Mouse (Mus musculus) kidney, embryonic 15.5 days (tissue): ENCODE measurements around the gene H2afy. TPM values are rescaled to one million over a fixed set of nuclear protein-coding genes. Genes with fewer than 3 reads are reported as not detected.

Experiments used
- ATAC-seq: fragments of 200-750 bp; cut with Nextera tagmentation; replicated peaks from 2 replicates; pipeline ENCODE4 v1.8.0; 2017; ENCODE audit warnings: moderate TSS enrichment; ENCODE audit not compliant: low FRiP score
- H3K27ac ChIP-seq: fragments of 300-500 bp; sonication (generic); 2 replicates; pipeline ENCODE4 v1.5.1; 2015; ENCODE audit warnings: mild to moderate bottlenecking, inconsistent platforms
- H3K27me3 ChIP-seq: fragments of 300-500 bp; sonication (generic); 2 replicates; pipeline ENCODE4 v1.6.1; 2015; ENCODE audit warnings: inconsistent platforms
- H3K36me3 ChIP-seq: fragments of 300-500 bp; sonication (generic); 2 replicates; pipeline ENCODE4 v1.6.1; 2015; ENCODE audit warnings: inconsistent platforms
- H3K4me1 ChIP-seq: fragments of 300-500 bp; sonication (generic); 2 replicates; pipeline ENCODE4 v1.6.1; 2015; ENCODE audit warnings: inconsistent platforms
- H3K4me2 ChIP-seq: fragments of 300-500 bp; sonication (generic); 2 replicates; pipeline ENCODE4 v1.6.1; 2015; ENCODE audit warnings: moderate library complexity, mild to moderate bottlenecking, inconsistent platforms
- H3K4me3 ChIP-seq: fragments of 300-500 bp; sonication (generic); replicated peaks from 2 replicates; pipeline ENCODE4 v1.5.1; 2015; ENCODE audit warnings: mild to moderate bottlenecking, inconsistent platforms
- H3K9ac ChIP-seq: fragments of 300-500 bp; sonication (generic); 2 replicates; pipeline ENCODE4 v1.6.1; 2015; ENCODE audit warnings: mild to moderate bottlenecking, inconsistent platforms
- H3K9me3 ChIP-seq: fragments of 300-500 bp; sonication (generic); replicated peaks from 2 replicates; pipeline ENCODE4 v1.6.1; 2016; ENCODE audit warnings: inconsistent platforms
- WGBS: fragments of 180-500 bp; shearing (Covaris S2); methylation state at CpG from one replicate; pipeline ENCODE4 v1.1.7; 2015; ENCODE audit warnings: mixed read lengths; 5-methylcytosine and 5-hydroxymethylcytosine counted together
- polyA plus RNA-seq: library from polyadenylated mRNA; unstranded; fragments of >200 nt; fragmentation: Nextera tagmentation; extraction: Ambion mirVana; gene quantifications from 2 replicates; pipeline ENCODE4 v1.2.1, GENCODE M21; 2015

H2afy gene
- polyA plus RNA-seq, 1 experiment from 2014 or later: 406 TPM

- no peak overlapping the region for H3K27ac ChIP-seq
- no peaks in the 10 kb centered on the region for H3K36me3 ChIP-seq
- H3K27me3 ChIP-seq: peaks cover 22% of the 10 kb centered on the region
- peaks cover 10% of the 10 kb centered on the region for H3K4me1 ChIP-seq
- peak overlapping the region; percentile 47 for H3K4me2 ChIP-seq
- no peak for ATAC-seq
- 14% methylated on average over 14 of the region's 14 CpGs for WGBS
- peak overlapping the region; percentile 29 for H3K4me3 ChIP-seq
- no peaks in the 10 kb centered on the region for H3K9me3 ChIP-seq
- no peak overlapping the region for H3K9ac ChIP-seq
Observed at GRCm38 (mm10) chr13:56025027-56025410, 111.1 kb downstream of the H2afy start.

GRCm38 (mm10) chr13:56024410-56025026 lies 111.6 kb downstream of the H2afy start:
- no peak overlapping the region for H3K27ac ChIP-seq
- no peaks in the 10 kb centered on the region for H3K36me3 ChIP-seq
- H3K9ac ChIP-seq: no peak overlapping the region
- no peak for ATAC-seq
- H3K4me2 ChIP-seq: peak overlapping the region; percentile 47
- no peaks in the 10 kb centered on the region for H3K9me3 ChIP-seq
- WGBS: 23% methylated on average over 14 of the region's 14 CpGs
- peak overlapping the region; percentile 29 for H3K4me3 ChIP-seq
- H3K4me1 ChIP-seq: peaks cover 10% of the 10 kb centered on the region
- H3K27me3 ChIP-seq: peaks cover 22% of the 10 kb centered on the region

Other genes with a start within 250 kb of the H2afy start
- gene Tifab, start 42.5 kb upstream of the H2afy start, polyA plus RNA-seq: 2.1 and 2.4 TPM in 2 replicates
- not detected in 2 replicates for gene Neurog1, start 115.8 kb upstream of the H2afy start, polyA plus RNA-seq
- 23.8 and 25.3 TPM in 2 replicates for gene Cxcl14, start 160.2 kb upstream of the H2afy start, polyA plus RNA-seq